Mouse (Mus musculus) intestine, embryonic 14.5 days (tissue): Measurements from ENCODE around the gene 5830473C10Rik. TPM values are rescaled to one million over a fixed set of nuclear protein-coding genes. Genes with fewer than 3 reads are reported as not detected.
A peak's percentile ranks its signal among the peaks of the same experiment; 100 is the strongest.

Experiments
- ATAC-seq: fragments of 200-750 bp; cut with Nextera tagmentation; replicated peaks from 2 replicates; pipeline ENCODE4 v1.8.0; 2017; ENCODE audit warnings: low read depth, moderate number of reproducible peaks, moderate TSS enrichment, moderate library complexity; ENCODE audit not compliant: low FRiP score, low TSS enrichment
- DNase-seq: peaks from one replicate; pipeline ENCODE4 v3.0.0-alpha.2; 2018; ENCODE audit warnings: low spot score
- H3K27ac ChIP-seq: fragments of 300-500 bp; sonication (generic); 2 replicates; pipeline ENCODE4 v1.5.1; 2014; ENCODE audit warnings: low read depth, mild to moderate bottlenecking, control low read depth
- H3K27me3 ChIP-seq: fragments of 300-500 bp; sonication (generic); replicated peaks from 2 replicates; pipeline ENCODE4 v1.6.1; 2014; ENCODE audit warnings: low read length, control low read depth; ENCODE audit not compliant: control insufficient read depth, insufficient read depth
- H3K36me3 ChIP-seq: fragments of 300-500 bp; sonication (generic); 2 replicates; pipeline ENCODE4 v1.6.1; 2014; ENCODE audit warnings: low read length, control low read depth; ENCODE audit not compliant: control insufficient read depth, insufficient read depth
- H3K4me1 ChIP-seq: fragments of 300-500 bp; sonication (generic); replicated peaks from 2 replicates; pipeline ENCODE4 v1.6.1; 2014; ENCODE audit warnings: low read length, control low read depth, mixed read lengths; ENCODE audit not compliant: control insufficient read depth, insufficient read depth
- H3K4me2 ChIP-seq: fragments of 300-500 bp; sonication (generic); 2 replicates; pipeline ENCODE4 v1.6.1; 2014; ENCODE audit warnings: low read length
- H3K4me3 ChIP-seq: fragments of 300-500 bp; sonication (generic); 2 replicates; pipeline ENCODE4 v1.5.1; 2014; ENCODE audit warnings: low read depth, low read length, control low read depth, mixed read lengths
- H3K9ac ChIP-seq: fragments of 300-500 bp; sonication (generic); 2 replicates; pipeline ENCODE4 v1.6.1; 2014; ENCODE audit warnings: mild to moderate bottlenecking, low read length
- H3K9me3 ChIP-seq: fragments of 300-500 bp; sonication (generic); 2 replicates; pipeline ENCODE4 v1.6.1; 2016; ENCODE audit warnings: low read length, control low read depth; ENCODE audit not compliant: control insufficient read depth
- WGBS: fragments of 180-500 bp; shearing (Covaris S2); extraction: QIAGEN DNeasy Blood & Tissue Kit; methylation state at CpG from one replicate; pipeline ENCODE4 v1.1.7; 2014; 5-methylcytosine and 5-hydroxymethylcytosine counted together
- polyA plus RNA-seq: library from polyadenylated mRNA; unstranded; fragments of >200 nt; fragmentation: Nextera tagmentation; extraction: Ambion mirVana; gene quantifications from 2 replicates; pipeline ENCODE4 v1.2.1, GENCODE M21; 2014

The 5830473C10Rik gene
- 0.18 and 0.20 TPM in 2 replicates for polyA plus RNA-seq

DNA sequence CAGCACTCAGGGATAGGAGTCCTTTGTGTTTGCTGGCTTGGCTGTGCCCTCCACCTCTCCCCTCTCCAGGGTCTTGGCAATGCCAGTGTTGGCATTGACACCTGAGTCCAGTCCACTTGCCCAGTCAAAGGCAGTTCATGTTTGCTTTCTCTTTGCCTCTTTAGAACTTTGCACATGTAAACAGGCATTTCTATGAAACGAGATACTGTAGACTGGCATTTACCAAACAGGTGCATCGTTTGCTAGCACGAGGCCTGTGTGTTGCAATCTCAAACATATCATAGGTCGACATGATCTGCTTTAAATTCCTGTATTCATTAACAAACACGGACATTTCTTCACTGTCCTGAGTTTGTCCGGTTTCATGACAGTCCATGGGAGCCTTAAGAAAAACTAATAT lies at the start of gene 5830473C10Rik:
TSS of gene 5830473C10Rik (plus strand) at position 365 of the 400 bp plus-strand sequence.
- Histone ChIP-seq H3K9ac (no peak within 1 kb of the TSS), H3K9me3 (no peaks in the 10 kb centered on the region), H3K27ac (no peak within 1 kb of the TSS), H3K27me3 (no peaks in the 10 kb centered on the region), H3K4me1 (no peaks in the 10 kb centered on the region), H3K4me2 (no peak within 1 kb of the TSS), H3K4me3 (no peak within 1 kb of the TSS), H3K36me3 (no peaks in the 10 kb centered on the region)
- DNase-seq (no peak), ATAC-seq (no peak)
- 86% methylated on average over 6 of the region's 6 CpGs for WGBS

GRCm38 (mm10) chr5:90512288-90512955 lies 48.5 kb upstream of the 5830473C10Rik start:
- H3K4me3 ChIP-seq: no peak overlapping the region
- H3K4me1 ChIP-seq: no peaks in the 10 kb centered on the region
- no peak overlapping the region for H3K27ac ChIP-seq
- no peak overlapping the region for H3K4me2 ChIP-seq
- no peak for ATAC-seq
- DNase-seq: no peak
- WGBS: 73% methylated on average over 6 of the region's 6 CpGs
- H3K9me3 ChIP-seq: no peaks in the 10 kb centered on the region
- H3K27me3 ChIP-seq: no peaks in the 10 kb centered on the region
- no peak overlapping the region for H3K9ac ChIP-seq
- H3K36me3 ChIP-seq: no peaks in the 10 kb centered on the region

- no peak for DNase-seq
- Histone ChIP-seq H3K9me3 (no peaks in the 10 kb centered on the region), H3K27ac (no peak overlapping the region), H3K4me3 (no peak overlapping the region), H3K27me3 (no peaks in the 10 kb centered on the region), H3K4me1 (no peaks in the 10 kb centered on the region), H3K9ac (no peak overlapping the region), H3K4me2 (no peak overlapping the region), H3K36me3 (no peaks in the 10 kb centered on the region)
- WGBS: 92% methylated on average over 6 of the region's 6 CpGs
- ATAC-seq: no peak
Observed at GRCm38 (mm10) chr5:90515561-90515960, 45.3 kb upstream of the 5830473C10Rik start.

DNA sequence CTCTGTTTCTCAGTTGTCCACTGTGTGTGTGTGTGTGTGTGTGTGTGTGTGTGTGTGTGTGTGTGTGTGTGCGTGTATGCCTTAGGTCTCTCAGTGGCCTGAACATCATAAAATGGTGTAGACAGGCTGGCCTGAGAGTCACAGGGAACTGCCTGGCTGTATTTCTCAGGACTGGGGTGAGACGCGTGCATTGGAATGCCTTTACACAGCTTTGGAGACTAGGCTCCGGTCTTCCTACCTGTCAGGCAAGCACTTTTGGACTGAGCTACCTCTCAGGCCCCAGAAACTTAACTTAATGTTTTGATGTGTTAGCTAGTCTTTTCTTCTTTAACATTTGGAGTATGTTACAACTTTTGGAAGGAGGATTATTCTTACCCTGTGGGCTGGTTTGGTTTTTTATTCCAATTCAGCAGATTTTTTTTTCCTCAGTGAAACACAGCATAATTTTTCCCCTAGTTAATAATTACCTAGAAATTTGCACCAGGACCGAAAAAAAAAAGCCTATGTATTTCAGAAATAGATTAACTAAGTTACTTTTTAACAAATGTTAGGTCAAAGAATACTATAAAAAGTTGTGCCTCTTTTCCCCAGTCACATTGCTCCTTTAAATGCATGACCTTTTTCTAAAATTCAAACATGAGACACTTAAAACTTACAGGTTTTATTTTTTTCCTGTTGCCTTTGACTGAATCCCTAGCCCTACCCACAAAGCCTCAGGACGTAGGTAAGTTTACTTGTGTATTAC lies 42.4 kb upstream of the 5830473C10Rik start, which contains the start of gene Afm:
TSS of gene Afm (plus strand) at position 577 of the 745 bp plus-strand sequence.
- Histone ChIP-seq H3K36me3 (no peaks in the 10 kb centered on the region), H3K27me3 (no peaks in the 10 kb centered on the region), H3K9ac (no peak within 1 kb of the TSS), H3K27ac (no peak within 1 kb of the TSS; the same call in 1 of the 2 replicates), H3K4me2 (peak within 1 kb of the TSS; percentile 20), H3K9me3 (no peaks in the 10 kb centered on the region), H3K4me3 (peak within 1 kb of the TSS; percentile 10), H3K4me1 (no peaks in the 10 kb centered on the region)
- 66% methylated on average over 6 of the region's 6 CpGs for WGBS
- ATAC-seq (peak; percentile 34; the same call in 1 of the 2 replicates), DNase-seq (no peak)

DNA sequence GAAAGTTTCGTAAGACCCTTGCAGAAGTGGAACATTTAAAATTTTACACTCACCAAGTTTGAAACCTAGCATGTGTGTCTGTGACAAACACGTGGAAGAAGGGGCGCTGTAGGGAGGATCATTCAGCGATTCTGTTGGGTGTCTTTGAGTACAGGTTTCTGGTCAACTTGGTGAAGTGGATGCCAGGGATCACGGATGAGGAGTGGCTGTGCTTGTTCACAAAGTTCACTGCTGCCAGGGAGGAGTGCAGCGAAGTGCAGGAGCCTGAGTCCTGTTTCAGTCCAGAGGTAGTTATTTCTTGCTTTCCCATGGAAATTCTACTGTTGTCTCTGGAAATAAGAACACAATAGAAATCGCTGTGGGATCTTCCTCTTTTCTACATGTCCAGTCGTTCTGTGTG lies 9.7 kb upstream of the 5830473C10Rik start:
- no peak overlapping the region for H3K9ac ChIP-seq
- WGBS: 84% methylated on average over 8 of the region's 8 CpGs
- H3K4me1 ChIP-seq: no peaks in the 10 kb centered on the region
- H3K9me3 ChIP-seq: no peaks in the 10 kb centered on the region
- no peaks in the 10 kb centered on the region for H3K36me3 ChIP-seq
- H3K4me2 ChIP-seq: no peak overlapping the region
- no peak for ATAC-seq
- no peak overlapping the region for H3K4me3 ChIP-seq
- H3K27ac ChIP-seq: no peak overlapping the region
- no peaks in the 10 kb centered on the region for H3K27me3 ChIP-seq
- no peak for DNase-seq

DNA sequence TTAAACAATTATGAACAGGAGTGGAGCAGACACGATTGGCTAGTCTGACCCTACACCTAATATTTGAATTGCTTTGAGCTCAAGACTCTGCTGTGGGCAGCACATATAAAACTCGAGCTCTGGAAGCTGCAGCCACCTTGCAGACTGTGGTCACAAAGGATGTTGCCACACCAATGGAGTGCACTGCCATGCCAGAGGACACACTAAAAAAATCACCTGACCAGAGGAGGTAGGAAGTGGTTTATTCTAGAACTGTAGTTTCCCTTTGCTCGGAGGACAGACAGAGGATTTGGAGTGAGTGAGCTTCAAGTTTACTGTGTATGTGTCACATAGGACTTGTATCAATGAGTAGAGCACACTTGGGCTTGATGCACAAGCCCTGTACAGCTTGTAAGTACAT lies 4.9 kb upstream of the 5830473C10Rik start:
- Histone ChIP-seq H3K27ac (no peak overlapping the region), H3K4me3 (no peak overlapping the region), H3K4me1 (no peaks in the 10 kb centered on the region), H3K9me3 (no peaks in the 10 kb centered on the region), H3K4me2 (no peak overlapping the region), H3K9ac (no peak overlapping the region), H3K36me3 (no peaks in the 10 kb centered on the region), H3K27me3 (no peaks in the 10 kb centered on the region)
- WGBS: 71% methylated on average over 3 of the region's 3 CpGs
- DNase-seq (no peak), ATAC-seq (no peak)

DNA sequence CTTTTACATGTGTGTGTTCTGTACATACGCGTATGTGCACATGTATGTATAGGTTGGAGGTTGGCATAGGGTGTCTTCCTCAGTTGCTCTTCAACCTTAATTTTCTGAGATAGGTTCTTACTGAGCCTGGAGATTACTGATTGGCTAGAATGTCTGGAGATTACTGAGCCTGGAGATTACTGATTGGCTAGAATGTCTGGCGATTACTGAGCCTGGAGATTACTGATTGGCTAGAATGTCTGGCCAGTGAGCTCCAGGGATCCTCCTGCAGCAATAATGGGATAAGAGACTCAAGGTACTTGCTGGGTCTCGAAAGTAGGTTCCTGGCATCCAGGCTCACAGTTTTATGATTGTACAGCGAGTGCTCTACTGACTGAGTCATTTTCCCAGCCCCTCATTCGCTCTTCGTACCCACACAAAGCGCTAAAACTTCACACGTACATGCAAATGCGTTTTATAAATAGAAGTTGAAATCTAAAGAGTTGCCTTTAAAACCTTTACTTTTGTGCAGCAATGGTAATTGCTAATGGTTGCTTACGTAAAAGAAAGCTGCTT lies 891 bp downstream of the 5830473C10Rik start:
- no peak for DNase-seq
- Histone ChIP-seq H3K27me3 (no peaks in the 10 kb centered on the region), H3K9me3 (no peaks in the 10 kb centered on the region), H3K27ac (no peak overlapping the region), H3K36me3 (no peaks in the 10 kb centered on the region), H3K4me1 (no peaks in the 10 kb centered on the region), H3K4me3 (no peak overlapping the region), H3K4me2 (no peak overlapping the region), H3K9ac (no peak overlapping the region)
- ATAC-seq: no peak
- 96% methylated on average over 11 of the region's 11 CpGs for WGBS

DNA sequence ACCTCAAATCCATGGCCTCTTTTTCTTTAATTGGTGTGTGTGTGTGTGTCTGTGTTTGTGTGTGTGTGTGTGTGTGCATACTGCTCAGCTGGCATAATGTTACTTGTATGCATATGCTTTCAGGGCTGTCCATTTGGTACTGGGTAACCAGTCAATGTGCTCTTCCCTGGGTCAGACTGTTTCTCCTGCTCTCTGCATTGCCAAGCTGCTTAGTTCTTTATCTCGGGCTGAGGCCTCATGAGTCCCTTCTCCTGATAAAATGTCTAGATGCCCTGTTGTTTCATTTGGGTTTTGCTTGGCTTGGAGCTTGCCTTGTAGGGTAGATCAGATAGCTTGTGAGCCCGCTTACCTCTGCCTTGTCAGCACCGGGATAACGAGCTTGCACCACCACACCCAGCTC lies 2.0 kb downstream of the 5830473C10Rik start:
- ATAC-seq (no peak), DNase-seq (no peak)
- 78% methylated on average over 4 of the region's 4 CpGs for WGBS
- no peaks in the 10 kb centered on the region for H3K36me3 ChIP-seq
- no peak overlapping the region for H3K4me2 ChIP-seq
- H3K27me3 ChIP-seq: no peaks in the 10 kb centered on the region
- no peak overlapping the region for H3K27ac ChIP-seq
- H3K9me3 ChIP-seq: no peaks in the 10 kb centered on the region
- no peak overlapping the region for H3K9ac ChIP-seq
- no peak overlapping the region for H3K4me3 ChIP-seq
- no peaks in the 10 kb centered on the region for H3K4me1 ChIP-seq
